9 mouse cellular contexts compared by ENCODE assay signal in the genomic region with DNA sequence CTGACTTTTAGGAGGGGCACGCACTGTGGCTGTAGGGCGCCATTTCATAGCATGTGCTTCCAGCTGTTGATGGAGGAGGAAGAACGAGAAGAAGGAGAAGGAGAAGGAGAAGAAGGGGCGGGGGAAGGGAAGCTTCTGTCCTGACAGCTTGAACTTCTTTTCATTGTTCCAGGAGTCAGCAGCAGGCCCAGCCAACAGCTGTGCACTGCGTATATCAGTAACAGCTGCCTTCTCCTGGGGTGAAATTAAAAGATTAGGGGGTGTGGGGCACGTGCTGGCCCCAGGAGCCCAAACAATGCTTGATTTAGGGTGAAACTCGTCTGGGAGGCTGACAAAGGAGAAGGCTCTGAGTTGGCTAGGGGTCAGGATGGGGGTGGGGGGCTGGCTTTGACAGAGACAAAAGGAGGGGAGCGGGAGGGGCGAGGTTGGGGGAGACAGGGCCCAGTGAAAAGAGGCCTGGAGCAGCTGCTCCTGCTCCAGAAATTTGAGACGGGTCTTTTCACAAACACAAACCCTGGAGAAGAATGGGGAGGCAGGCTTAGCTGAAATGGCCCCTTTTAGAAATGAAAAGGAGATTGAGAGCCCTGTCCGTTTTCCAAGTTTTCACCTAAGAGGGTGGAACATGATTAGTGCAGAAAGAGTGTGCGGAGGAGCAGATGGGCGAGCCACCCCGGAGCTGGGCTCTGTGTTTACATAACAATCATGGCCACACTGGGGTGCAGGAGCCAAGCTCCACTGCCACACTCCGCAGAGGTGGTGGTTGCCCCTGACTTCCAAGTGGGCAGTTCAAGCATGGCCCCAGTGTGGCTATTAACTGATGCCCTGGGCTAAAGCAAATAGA.
A peak's percentile ranks its signal among the peaks of the same experiment; 100 is the strongest.
DNase-seq lines count a peak whose midpoint lies in the region; ATAC-seq and TF ChIP-seq lines count a peak whose summit lies in the region.
"Had no signal": no experiment of that assay in that cellular context is flagged by ENCODE, and none has a peak within 500 bp of the region (broad histone marks: within the 10 kb centered on the region; RNA-seq: fewer than 3 reads in every experiment).

No protein-coding gene starts in this region.

- H3K27ac ChIP-seq in kidney, adult 2 months (ENCODE audit: insufficient read depth, low read depth, low read length): no peak overlapping the region
- peak overlapping the region; percentile 45 for H3K27ac ChIP-seq in hindbrain, embryonic 16.5 days (ENCODE audit: low read depth, low read length)
- peak overlapping the region; percentile 64 for H3K27ac ChIP-seq in neural tube, embryonic 14.5 days (ENCODE audit: low read depth, low read length)
- H3K27ac ChIP-seq: heart, adult 2 months had no signal

- TF ChIP-seq POLR2A in kidney, adult 2 months (IDR thresholded peaks at IDR 0.05; ENCODE audit: low read depth, low read length): no peak

- no peaks in the 10 kb centered on the region for H3K27me3 ChIP-seq in kidney, adult 2 months (replicated peaks; ENCODE audit: control insufficient read depth, insufficient read depth, low read length)
- peaks cover 3% of the 10 kb centered on the region; the same call in 1 of the 2 replicates for H3K27me3 ChIP-seq in hindbrain, embryonic 16.5 days (replicated peaks; ENCODE audit: control insufficient read depth, insufficient read depth, low read length)
- H3K27me3 ChIP-seq in neural tube, embryonic 14.5 days (ENCODE audit: control insufficient read depth, insufficient read depth, low read length): no peaks in the 10 kb centered on the region

- H3K9me3 ChIP-seq in hindbrain, embryonic 16.5 days (ENCODE audit: control insufficient read depth, low read length): no peaks in the 10 kb centered on the region
- H3K9me3 ChIP-seq in neural tube, embryonic 14.5 days (ENCODE audit: control insufficient read depth, low read length): no peaks in the 10 kb centered on the region

- peak; percentile 62 for ATAC-seq in hindbrain, embryonic 16.5 days
- peak; percentile 72 for ATAC-seq in neural tube, embryonic 14.5 days (ENCODE audit: low read depth)

- no peak overlapping the region for H3K9ac ChIP-seq in hindbrain, embryonic 16.5 days (ENCODE audit: low read depth, low read length)
- no peak overlapping the region for H3K9ac ChIP-seq in neural tube, embryonic 14.5 days (replicated peaks; ENCODE audit: low read depth, low read length)

- H3K4me3 ChIP-seq in kidney, adult 2 months (ENCODE audit: insufficient read depth, low read depth, low read length): no peak overlapping the region
- H3K4me3 ChIP-seq in hindbrain, embryonic 16.5 days (ENCODE audit: low read length): no peak overlapping the region
- no peak overlapping the region for H3K4me3 ChIP-seq in neural tube, embryonic 14.5 days (ENCODE audit: low read depth, low read length)
- H3K4me3 ChIP-seq: heart, adult 2 months had no signal

- no peaks in the 10 kb centered on the region for H3K36me3 ChIP-seq in kidney, adult 2 months (ENCODE audit: control insufficient read depth, insufficient read depth, low read length)
- H3K36me3 ChIP-seq in hindbrain, embryonic 16.5 days (ENCODE audit: control insufficient read depth, insufficient read depth, low read length): no peaks in the 10 kb centered on the region
- H3K36me3 ChIP-seq in neural tube, embryonic 14.5 days (ENCODE audit: control insufficient read depth, insufficient read depth, low read length): no peaks in the 10 kb centered on the region

- WGBS in kidney, adult 2 months: 68% methylated on average over 15 of the region's 15 CpGs
- 9% methylated on average over 15 of the region's 15 CpGs for WGBS in hindbrain, embryonic 16.5 days
- 4% methylated on average over 15 of the region's 15 CpGs for WGBS in neural tube, embryonic 14.5 days

- no peak overlapping the region; the same call in 1 of the 2 replicates for H3K4me2 ChIP-seq in hindbrain, embryonic 16.5 days (ENCODE audit: low read length)
- 0 out of 2 replicates have a peak overlapping the region, but pooled peaks have one; percentile 6 for H3K4me2 ChIP-seq in neural tube, embryonic 14.5 days (ENCODE audit: low read depth, low read length)

- H3K4me1 ChIP-seq in kidney, adult 2 months (ENCODE audit: control insufficient read depth, insufficient read depth, low read length): peaks cover 6% of the 10 kb centered on the region; the same call in 1 of the 2 replicates
- peaks cover 48% of the 10 kb centered on the region for H3K4me1 ChIP-seq in hindbrain, embryonic 16.5 days (ENCODE audit: control insufficient read depth, insufficient read depth, low read depth, low read length)
- H3K4me1 ChIP-seq in neural tube, embryonic 14.5 days (ENCODE audit: control insufficient read depth, insufficient read depth, low read length): peaks cover 29% of the 10 kb centered on the region

- DNase-seq in kidney, postnatal 10 days: peak; percentile 77
- no peak for DNase-seq in kidney, adult 2 months
- peak; percentile 71 for DNase-seq in embryo, embryonic 11.5 days (ENCODE audit: low read depth, low spot score)
- no peak for DNase-seq in urinary bladder, adult 2 months (ENCODE audit: low spot score)
- DNase-seq in frontal cortex, postnatal 14 days (ENCODE audit: low spot score in 2 of 2): no peak
- no peak for DNase-seq in adrenal gland, postnatal 14 days

- no peak for TF ChIP-seq CTCF in kidney, adult 2 months (conservative IDR thresholded peaks at IDR 0.05; ENCODE audit: insufficient read depth, insufficient read length, low read depth, low read length)

Comparison
In these comparisons a context has a peak if more than half of its experiments do, and no peak if none do; other contexts are left out.
1. DNase-seq: peak in kidney, postnatal 10 days (single experiment) and embryo, embryonic 11.5 days (single experiment); none in kidney, adult 2 months (single experiment), urinary bladder, adult 2 months (single experiment), frontal cortex, postnatal 14 days (0 of 2) and adrenal gland, postnatal 14 days (single experiment).